Comparison of ENCODE assay signal across 9 mouse cellular contexts in the genomic region with DNA sequence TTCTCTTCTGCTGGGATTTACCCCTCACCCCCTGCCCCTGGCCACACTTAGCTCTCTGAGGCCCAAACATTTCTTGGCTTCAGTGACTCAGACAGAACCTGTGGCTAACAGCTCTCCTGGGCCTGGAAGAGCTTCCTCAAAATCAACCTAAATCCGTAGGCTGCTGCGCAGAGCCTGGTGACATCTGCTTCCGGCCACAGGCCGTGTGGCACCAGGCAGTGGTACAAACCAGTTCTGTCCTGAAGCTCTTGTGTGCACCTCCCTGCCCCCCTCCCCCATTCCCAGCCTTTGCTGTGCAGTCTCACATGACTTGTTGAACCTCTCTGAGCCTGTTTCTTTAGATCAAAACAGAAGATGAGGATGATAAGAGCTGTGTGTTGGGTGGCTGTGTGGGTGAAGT. TPM values are rescaled to one million over a fixed set of nuclear protein-coding genes. Genes with fewer than 3 reads are reported as not detected.
DNase-seq lines count a peak whose midpoint lies in the region; ATAC-seq and TF ChIP-seq lines count a peak whose summit lies in the region.
"Had no signal": no experiment of that assay in that cellular context is flagged by ENCODE, and none has a peak within 500 bp of the region (broad histone marks: within the 10 kb centered on the region; RNA-seq: fewer than 3 reads in every experiment).

No protein-coding gene starts in this region.

- ATAC-seq in intestine, embryonic 16.5 days: no peak
- no peak for ATAC-seq in intestine, embryonic 15.5 days
- peak; percentile 57 for ATAC-seq in lung, postnatal 0 days

- no peak overlapping the region for H3K4me2 ChIP-seq in intestine, embryonic 16.5 days (ENCODE audit: low read depth, low read length)
- H3K4me2 ChIP-seq in intestine, embryonic 15.5 days (replicated peaks): no peak overlapping the region
- no peak overlapping the region for H3K4me2 ChIP-seq in lung, postnatal 0 days (replicated peaks; ENCODE audit: low read depth, low read length)

- H3K27ac ChIP-seq in intestine, embryonic 16.5 days (ENCODE audit: low read length): no peak overlapping the region
- H3K27ac ChIP-seq in intestine, embryonic 15.5 days: no peak overlapping the region
- H3K27ac ChIP-seq in lung, postnatal 0 days (ENCODE audit: low read length): 0 out of 2 replicates have a peak overlapping the region, but pooled peaks have one; percentile 54

- H3K36me3 ChIP-seq in intestine, embryonic 16.5 days (ENCODE audit: control insufficient read depth, insufficient read depth, low read length): no peaks in the 10 kb centered on the region
- no peaks in the 10 kb centered on the region for H3K36me3 ChIP-seq in intestine, embryonic 15.5 days
- H3K36me3 ChIP-seq in lung, postnatal 0 days (ENCODE audit: insufficient read depth, low read length): no peaks in the 10 kb centered on the region

- no peak for TF ChIP-seq EP300 in lung, postnatal 0 days (IDR thresholded peaks at IDR 0.05)

- H3K27me3 ChIP-seq in intestine, embryonic 16.5 days (replicated peaks; ENCODE audit: control insufficient read depth, insufficient read depth, low read length): no peaks in the 10 kb centered on the region
- H3K27me3 ChIP-seq in intestine, embryonic 15.5 days (replicated peaks): no peaks in the 10 kb centered on the region
- no peaks in the 10 kb centered on the region for H3K27me3 ChIP-seq in lung, postnatal 0 days (replicated peaks; ENCODE audit: insufficient read depth, low read length)

- DNase-seq in T-cell, adult 2 months (ENCODE audit: low spot score): peak; percentile 87
- DNase-seq in lung, postnatal 0 days (ENCODE audit: low spot score): peak; percentile 55
- peak; percentile 38 for DNase-seq in telencephalon, adult 2 months (ENCODE audit: low read depth, low spot score)
- DNase-seq in frontal cortex, postnatal 25 days (ENCODE audit: low spot score in 2 of 2): no peak
- no peak for DNase-seq in retina, postnatal 1 day
- no peak for DNase-seq in adrenal gland, adult 8-10 months
- DNase-seq: gastrocnemius, postnatal 10 days had no signal

- no peaks in the 10 kb centered on the region for H3K4me1 ChIP-seq in intestine, embryonic 16.5 days (ENCODE audit: control insufficient read depth, insufficient read depth, low read length)
- no peaks in the 10 kb centered on the region for H3K4me1 ChIP-seq in intestine, embryonic 15.5 days (replicated peaks)
- no peaks in the 10 kb centered on the region for H3K4me1 ChIP-seq in lung, postnatal 0 days (ENCODE audit: insufficient read depth, low read depth, low read length)

- H3K9me3 ChIP-seq in intestine, embryonic 16.5 days (ENCODE audit: control insufficient read depth, low read length): no peaks in the 10 kb centered on the region
- no peaks in the 10 kb centered on the region for H3K9me3 ChIP-seq in intestine, embryonic 15.5 days
- H3K9me3 ChIP-seq in lung, postnatal 0 days (ENCODE audit: low read length): no peaks in the 10 kb centered on the region

- H3K4me3 ChIP-seq in intestine, embryonic 16.5 days (ENCODE audit: low read length): no peak overlapping the region
- no peak overlapping the region for H3K4me3 ChIP-seq in intestine, embryonic 15.5 days (replicated peaks)
- H3K4me3 ChIP-seq in lung, postnatal 0 days (ENCODE audit: low read depth, low read length): no peak overlapping the region; the same call in 1 of the 2 replicates

- WGBS in intestine, embryonic 16.5 days: 83% methylated on average over 4 of the region's 4 CpGs
- WGBS in intestine, embryonic 15.5 days: 81% methylated on average over 4 of the region's 4 CpGs
- 58% methylated on average over 4 of the region's 4 CpGs for WGBS in lung, postnatal 0 days

- 0 out of 2 replicates have a peak overlapping the region, but pooled peaks have one; percentile 3 for H3K9ac ChIP-seq in intestine, embryonic 16.5 days (ENCODE audit: low read depth, low read length)
- no peak overlapping the region for H3K9ac ChIP-seq in intestine, embryonic 15.5 days
- no peak overlapping the region for H3K9ac ChIP-seq in lung, postnatal 0 days (replicated peaks; ENCODE audit: low read depth)

- TF ChIP-seq CTCF in lung, postnatal 0 days (IDR thresholded peaks at IDR 0.05): no peak

RNA-seq across cellular contexts. Expression of a gene that starts 1.1 kb away (rescaled TPM):
- polyA plus RNA-seq in intestine, embryonic 16.5 days (2015; fragmentation: Nextera tagmentation; extraction: Ambion mirVana): 33.1 and 38.7 TPM in 2 replicates
- polyA plus RNA-seq in intestine, embryonic 15.5 days (2015; fragmentation: Nextera tagmentation; extraction: Ambion mirVana): 37.9 and 42.4 TPM in 2 replicates
- 88.8 and 98.8 TPM in 2 replicates for polyA plus RNA-seq in lung, postnatal 0 days (2015; fragmentation: Nextera tagmentation; extraction: Ambion mirVana)
- 10 to 100 TPM; 21.1 to 57.8 (median 37.6) TPM for total RNA-seq in adrenal gland, adult 8-10 months (2022)

RNA-seq across cellular contexts. Expression of a gene that starts 30.2 kb away (rescaled TPM):
- not detected in 2 replicates for polyA plus RNA-seq in intestine, embryonic 16.5 days (2015; fragmentation: Nextera tagmentation; extraction: Ambion mirVana)
- polyA plus RNA-seq in intestine, embryonic 15.5 days (2015; fragmentation: Nextera tagmentation; extraction: Ambion mirVana): 0.06 TPM in 1 of 2 replicates, not detected in the other
- polyA plus RNA-seq in lung, postnatal 0 days (2015; fragmentation: Nextera tagmentation; extraction: Ambion mirVana): not detected in 2 replicates
- not detected for total RNA-seq in adrenal gland, adult 8-10 months (2022)

Comparison
In these comparisons a context has a peak if more than half of its experiments do, and no peak if none do; other contexts are left out.
1. DNase-seq: peak in T-cell, adult 2 months (single experiment), lung, postnatal 0 days (single experiment) and telencephalon, adult 2 months (single experiment); none in frontal cortex, postnatal 25 days (0 of 2), retina, postnatal 1 day (single experiment) and adrenal gland, adult 8-10 months (single experiment).